Mouse (Mus musculus) central nervous system, embryonic 18 days (tissue): ENCODE results near the gene Parp12. TPM values are rescaled to one million over a fixed set of nuclear protein-coding genes. Genes with fewer than 3 reads are reported as not detected.

Source experiments
- polyA plus RNA-seq: library from polyadenylated mRNA; depleted of rRNA; stranded (reverse); fragments of >200 nt; gene quantifications from 2 replicates; pipeline ENCODE4 v1.2.3, GENCODE M21; 2012; rRNA removed

Parp12 gene
- 6.3 and 8.4 TPM in 2 replicates for polyA plus RNA-seq

DNA sequence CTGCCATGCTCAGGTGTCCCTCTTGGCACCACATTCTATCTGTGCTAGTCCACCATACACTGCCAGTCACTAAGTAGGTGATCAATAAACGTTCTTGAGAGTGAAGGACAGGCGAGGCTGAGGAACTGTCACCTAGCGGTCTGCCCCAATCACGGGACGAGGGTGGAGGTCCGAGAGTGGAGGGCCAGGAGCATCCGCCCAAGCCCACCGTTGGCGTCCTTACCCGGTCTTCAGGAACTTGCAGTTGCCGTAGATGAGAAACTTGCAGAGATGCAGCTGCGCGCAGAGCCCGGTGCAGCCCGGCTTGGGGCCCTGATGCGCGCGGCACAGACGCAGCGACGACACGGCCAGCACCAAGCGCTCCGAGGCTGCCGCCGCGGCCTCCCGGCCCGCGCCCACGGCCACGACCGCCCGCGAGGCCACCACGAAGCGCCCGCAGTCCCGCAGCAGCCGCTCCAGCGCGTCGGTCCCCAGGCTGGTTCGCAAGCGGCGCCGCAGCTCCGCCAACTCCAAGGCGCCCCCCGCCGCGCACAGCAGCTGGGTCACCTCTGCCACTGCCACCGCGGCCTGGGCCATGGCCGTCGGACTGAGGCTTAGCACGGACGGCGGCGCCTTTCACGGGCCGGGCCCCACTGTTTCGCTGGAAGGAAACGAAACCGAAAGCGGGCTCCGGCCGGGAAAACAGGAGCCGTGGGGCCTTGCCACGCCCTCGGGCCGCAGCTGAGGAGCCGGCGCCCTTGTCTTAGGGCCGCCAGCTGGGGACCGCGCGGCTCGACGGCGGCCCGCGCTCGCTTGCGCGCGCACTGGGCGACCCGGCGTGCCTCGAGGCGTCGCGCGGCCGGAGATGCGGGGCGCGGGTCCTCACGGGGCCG is at the start of gene Parp12:
TSS of gene Parp12 (minus strand) at position 766 of the 872 bp plus-strand sequence.

Other genes with a start within 250 kb of the Parp12 start
- gene Tbxas1, start 242.9 kb downstream of the Parp12 start, polyA plus RNA-seq = 0.91 and 1.1 TPM in 2 replicates
- gene Hipk2, start 242.2 kb downstream of the Parp12 start, polyA plus RNA-seq = 15.7 and 16.9 TPM in 2 replicates
- 4.9 and 5.2 TPM in 2 replicates for gene Kdm7a, start 88.4 kb upstream of the Parp12 start, polyA plus RNA-seq